Comparison of ENCODE assay signal across 28 mouse cellular contexts in the genomic region with DNA sequence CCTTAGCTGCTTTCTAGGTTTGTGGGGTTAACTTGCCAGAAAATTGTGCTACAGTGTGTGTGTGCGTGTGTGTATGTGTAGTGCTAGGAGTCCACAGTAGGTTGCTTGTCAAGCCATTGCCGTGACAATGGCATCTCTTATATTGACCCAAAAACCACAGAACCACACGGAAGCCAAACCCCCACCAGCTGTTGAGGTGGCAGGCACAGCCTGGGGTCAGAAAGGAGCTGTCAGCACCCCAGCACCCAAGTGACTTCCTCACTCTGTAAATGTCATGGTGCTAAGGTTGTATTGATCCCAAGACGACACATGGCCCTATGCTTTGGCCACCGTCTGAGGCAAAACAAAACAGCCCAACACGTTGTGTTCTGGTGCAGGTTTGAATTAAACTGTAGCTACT.
"Had no signal": no experiment of that assay in that cellular context is flagged by ENCODE, and none has a peak within 500 bp of the region (broad histone marks: within the 10 kb centered on the region; RNA-seq: fewer than 3 reads in every experiment).

No protein-coding gene starts in this region.

- H3K27me3 ChIP-seq: embryonic facial prominence, embryonic 12.5 days; embryonic facial prominence, embryonic 13.5 days; embryonic facial prominence, embryonic 15.5 days; forebrain, embryonic 12.5 days; forebrain, embryonic 13.5 days; forebrain, embryonic 15.5 days had no signal

- H3K9me3 ChIP-seq: embryonic facial prominence, embryonic 10.5 days; embryonic facial prominence, embryonic 12.5 days; embryonic facial prominence, embryonic 13.5 days; embryonic facial prominence, embryonic 15.5 days; forebrain, embryonic 10.5 days; forebrain, embryonic 12.5 days; forebrain, embryonic 13.5 days; forebrain, embryonic 15.5 days had no signal

- DNase-seq: cerebellum, adult 2 months; cerebellum, adult 8-10 months; cerebellum, adult 9-10 months; cerebellum, adult 9-11 months; cerebellum, postnatal 10 days; cerebellum, postnatal 14 days; cerebellum, postnatal 25 days; cerebellum, postnatal 36 days; embryo, embryonic 11 days; forebrain, postnatal 0 days; gastrocnemius, adult 2 months; gastrocnemius, postnatal 10 days; gastrocnemius, postnatal 14 days; gastrocnemius, postnatal 25 days; gastrocnemius, postnatal 36 days; heart, adult 18-20 months; heart, adult 2 months had no signal

- H3K4me2 ChIP-seq: embryonic facial prominence, embryonic 12.5 days; embryonic facial prominence, embryonic 13.5 days; embryonic facial prominence, embryonic 15.5 days; forebrain, embryonic 12.5 days; forebrain, embryonic 13.5 days; forebrain, embryonic 15.5 days had no signal

- ATAC-seq: forebrain, embryonic 13.5 days; forebrain, embryonic 14.5 days; forebrain, embryonic 15.5 days; forebrain, embryonic 16.5 days; forebrain, postnatal 0 days had no signal

- H3K9ac ChIP-seq: embryonic facial prominence, embryonic 12.5 days; embryonic facial prominence, embryonic 13.5 days; embryonic facial prominence, embryonic 15.5 days; forebrain, embryonic 12.5 days; forebrain, embryonic 13.5 days; forebrain, embryonic 15.5 days; forebrain, postnatal 0 days had no signal

- H3K27ac ChIP-seq: embryonic facial prominence, embryonic 10.5 days; embryonic facial prominence, embryonic 12.5 days; embryonic facial prominence, embryonic 13.5 days; embryonic facial prominence, embryonic 15.5 days; forebrain, embryonic 10.5 days; forebrain, embryonic 12.5 days; forebrain, embryonic 15.5 days; gastrocnemius, adult 2 months; heart, adult 2 months had no signal

- H3K4me3 ChIP-seq: embryonic facial prominence, embryonic 10.5 days; embryonic facial prominence, embryonic 12.5 days; embryonic facial prominence, embryonic 13.5 days; embryonic facial prominence, embryonic 15.5 days; erythroblast, embryonic 14.5 days; forebrain, embryonic 10.5 days; forebrain, embryonic 12.5 days; forebrain, embryonic 13.5 days; forebrain, embryonic 15.5 days; gastrocnemius, adult 2 months; heart, adult 2 months had no signal

- H3K36me3 ChIP-seq: embryonic facial prominence, embryonic 12.5 days; embryonic facial prominence, embryonic 13.5 days; embryonic facial prominence, embryonic 15.5 days had no signal

- H3K4me1 ChIP-seq: embryonic facial prominence, embryonic 12.5 days; embryonic facial prominence, embryonic 15.5 days had no signal
